Mouse (Mus musculus): ENCODE data around the gene Habp4. TPM values are rescaled to one million over a fixed set of nuclear protein-coding genes. Genes with fewer than 3 reads are reported as not detected.
A peak's percentile ranks its signal among the peaks of the same experiment; 100 is the strongest.

The Habp4 gene
- total RNA-seq, 1 experiment from 2014 or later = 3.5 TPM

- ATAC-seq (replicated peaks; ENCODE audit: low read depth, poor library complexity, severe bottlenecking) = no peak
Measured at GRCm38 (mm10) chr13:64169746-64170145, 8.1 kb downstream of the Habp4 start.

- ATAC-seq (replicated peaks; ENCODE audit: low read depth, poor library complexity, severe bottlenecking) = no peak
Measured at GRCm38 (mm10) chr13:64178000-64178399, 16.4 kb downstream of the Habp4 start.

GRCm38 (mm10) chr13:64178746-64179652, 17.4 kb downstream of the Habp4 start:
- ATAC-seq (replicated peaks; ENCODE audit: low read depth, poor library complexity, severe bottlenecking) = no peak

GRCm38 (mm10) chr13:64180300-64180699, 18.7 kb downstream of the Habp4 start:
- 0 out of 2 replicates have a peak, but pooled peaks have one; percentile 28 for ATAC-seq (replicated peaks; ENCODE audit: low read depth, poor library complexity, severe bottlenecking)

- ATAC-seq (replicated peaks; ENCODE audit: low read depth, poor library complexity, severe bottlenecking) = peak; percentile 74
Measured at GRCm38 (mm10) chr13:64180888-64181287, 19.3 kb downstream of the Habp4 start.

- no peak for ATAC-seq (replicated peaks; ENCODE audit: low read depth, poor library complexity, severe bottlenecking)
Measured at GRCm38 (mm10) chr13:64182091-64182490, 20.5 kb downstream of the Habp4 start.

- no peak for ATAC-seq (replicated peaks; ENCODE audit: low read depth, poor library complexity, severe bottlenecking)
Measured at GRCm38 (mm10) chr13:64183583-64183982, 22.0 kb downstream of the Habp4 start.

GRCm38 (mm10) chr13:64184361-64184760, 22.7 kb downstream of the Habp4 start:
- no peak for ATAC-seq (replicated peaks; ENCODE audit: low read depth, poor library complexity, severe bottlenecking)

GRCm38 (mm10) chr13:64185176-64185575, 23.6 kb downstream of the Habp4 start:
- no peak for ATAC-seq (replicated peaks; ENCODE audit: low read depth, poor library complexity, severe bottlenecking)

GRCm38 (mm10) chr13:64185586-64185985, 24.0 kb downstream of the Habp4 start:
- no peak for ATAC-seq (replicated peaks; ENCODE audit: low read depth, poor library complexity, severe bottlenecking)

- no peak for ATAC-seq (replicated peaks; ENCODE audit: low read depth, poor library complexity, severe bottlenecking)
Measured at GRCm38 (mm10) chr13:64186516-64186915, 24.9 kb downstream of the Habp4 start.

GRCm38 (mm10) chr13:64187065-64187464, 25.4 kb downstream of the Habp4 start:
- no peak for ATAC-seq (replicated peaks; ENCODE audit: low read depth, poor library complexity, severe bottlenecking)

GRCm38 (mm10) chr13:64197899-64198298, 36.3 kb downstream of the Habp4 start:
- ATAC-seq (replicated peaks; ENCODE audit: low read depth, poor library complexity, severe bottlenecking) = peak; percentile 42; the same call in 1 of the 2 replicates

- no peak for ATAC-seq (replicated peaks; ENCODE audit: low read depth, poor library complexity, severe bottlenecking)
Measured at GRCm38 (mm10) chr13:64198310-64198709, 36.7 kb downstream of the Habp4 start.

GRCm38 (mm10) chr13:64200911-64201310, 39.3 kb downstream of the Habp4 start:
- peak; percentile 34 for ATAC-seq (replicated peaks; ENCODE audit: low read depth, poor library complexity, severe bottlenecking)

- 0 out of 2 replicates have a peak, but pooled peaks have one; percentile 39 for ATAC-seq (replicated peaks; ENCODE audit: low read depth, poor library complexity, severe bottlenecking)
Measured at GRCm38 (mm10) chr13:64204726-64205125, 43.1 kb downstream of the Habp4 start.

- peak; percentile 76 for ATAC-seq (replicated peaks; ENCODE audit: low read depth, poor library complexity, severe bottlenecking)
Measured at GRCm38 (mm10) chr13:64205186-64205585, 43.6 kb downstream of the Habp4 start.

- no peak for ATAC-seq (replicated peaks; ENCODE audit: low read depth, poor library complexity, severe bottlenecking)
Measured at GRCm38 (mm10) chr13:64208146-64208545, 46.5 kb downstream of the Habp4 start.

- no peak for ATAC-seq (replicated peaks; ENCODE audit: low read depth, poor library complexity, severe bottlenecking)
Measured at GRCm38 (mm10) chr13:64211995-64212603, 50.5 kb downstream of the Habp4 start.

GRCm38 (mm10) chr13:64214891-64215290, 53.3 kb downstream of the Habp4 start:
- ATAC-seq (replicated peaks; ENCODE audit: low read depth, poor library complexity, severe bottlenecking) = no peak

- no peak for ATAC-seq (replicated peaks; ENCODE audit: low read depth, poor library complexity, severe bottlenecking)
Measured at GRCm38 (mm10) chr13:64225738-64226137, 64.1 kb downstream of the Habp4 start.
